ENCODE assay signal across 16 mouse cellular contexts in genomic region chr9:69568631-69569230, GRCm38 (mm10).
DNase-seq lines count a peak whose midpoint lies in the region; ATAC-seq lines count a peak whose summit lies in the region.
"Had no signal": no experiment of that assay in that cellular context is flagged by ENCODE, and none has a peak within 500 bp of the region (broad histone marks: within the 10 kb centered on the region; RNA-seq: fewer than 3 reads in every experiment).

No protein-coding gene starts in this region.

- no peaks in the 10 kb centered on the region for H3K27me3 ChIP-seq in forebrain, embryonic 11.5 days (ENCODE audit: control insufficient read depth, insufficient read depth, low read length)
- no peaks in the 10 kb centered on the region for H3K27me3 ChIP-seq in heart, embryonic 11.5 days (ENCODE audit: control insufficient read depth, insufficient read depth, low read length)
- H3K27me3 ChIP-seq: embryonic facial prominence, embryonic 12.5 days; heart, embryonic 15.5 days; limb, embryonic 15.5 days; midbrain, embryonic 15.5 days had no signal

- ATAC-seq in forebrain, embryonic 11.5 days (replicated peaks; ENCODE audit: low FRiP score), result no peak
- ATAC-seq in heart, embryonic 11.5 days (replicated peaks; ENCODE audit: insufficient number of reproducible peaks, low FRiP score, low TSS enrichment), result no peak
- ATAC-seq: forebrain, embryonic 13.5 days; midbrain, embryonic 15.5 days had no signal

- no peak overlapping the region for H3K27ac ChIP-seq in forebrain, embryonic 11.5 days (ENCODE audit: low read depth, low read length)
- H3K27ac ChIP-seq in heart, embryonic 11.5 days (ENCODE audit: low read depth, low read length), result no peak overlapping the region
- H3K27ac ChIP-seq: embryonic facial prominence, embryonic 12.5 days; forebrain, embryonic 13.5 days; heart, embryonic 15.5 days; limb, embryonic 15.5 days; midbrain, embryonic 15.5 days had no signal

- no peak overlapping the region for H3K9ac ChIP-seq in forebrain, embryonic 11.5 days (ENCODE audit: low read length)
- H3K9ac ChIP-seq in heart, embryonic 11.5 days (ENCODE audit: low read depth, low read length), result no peak overlapping the region
- H3K9ac ChIP-seq: embryonic facial prominence, embryonic 12.5 days; forebrain, embryonic 13.5 days; heart, embryonic 15.5 days; limb, embryonic 15.5 days; midbrain, embryonic 15.5 days had no signal

- H3K36me3 ChIP-seq in forebrain, embryonic 11.5 days (ENCODE audit: control insufficient read depth, insufficient read depth, low read length), result no peaks in the 10 kb centered on the region
- H3K36me3 ChIP-seq in heart, embryonic 11.5 days (ENCODE audit: control insufficient read depth, insufficient read depth, low read length), result no peaks in the 10 kb centered on the region
- H3K36me3 ChIP-seq: embryonic facial prominence, embryonic 12.5 days; heart, embryonic 15.5 days; limb, embryonic 15.5 days; midbrain, embryonic 15.5 days had no signal

- WGBS in forebrain, embryonic 11.5 days, result 76% methylated on average over 13 of the region's 13 CpGs
- 82% methylated on average over 13 of the region's 13 CpGs for WGBS in heart, embryonic 11.5 days (ENCODE audit: insufficient replicate concordance)

- H3K4me3 ChIP-seq in forebrain, embryonic 11.5 days (ENCODE audit: low read depth, low read length), result no peak overlapping the region
- H3K4me3 ChIP-seq in heart, embryonic 11.5 days (ENCODE audit: low read depth, low read length), result no peak overlapping the region
- H3K4me3 ChIP-seq: embryonic facial prominence, embryonic 12.5 days; forebrain, embryonic 13.5 days; heart, embryonic 15.5 days; limb, embryonic 15.5 days; midbrain, embryonic 15.5 days had no signal

- H3K9me3 ChIP-seq in forebrain, embryonic 11.5 days (ENCODE audit: control insufficient read depth, low read length), result no peaks in the 10 kb centered on the region
- no peaks in the 10 kb centered on the region for H3K9me3 ChIP-seq in heart, embryonic 11.5 days (replicated peaks; ENCODE audit: control insufficient read depth, low read length)
- H3K9me3 ChIP-seq: embryonic facial prominence, embryonic 12.5 days; forebrain, embryonic 13.5 days; heart, embryonic 15.5 days; limb, embryonic 15.5 days; midbrain, embryonic 15.5 days had no signal

- no peaks in the 10 kb centered on the region for H3K4me1 ChIP-seq in forebrain, embryonic 11.5 days (replicated peaks; ENCODE audit: control insufficient read depth, insufficient read depth, low read length)
- H3K4me1 ChIP-seq in heart, embryonic 11.5 days (ENCODE audit: control insufficient read depth, insufficient read depth, low read length), result no peaks in the 10 kb centered on the region
- H3K4me1 ChIP-seq: embryonic facial prominence, embryonic 12.5 days; forebrain, embryonic 13.5 days; limb, embryonic 15.5 days; midbrain, embryonic 15.5 days had no signal

- DNase-seq in heart, adult 11 months, result peak; percentile 37
- DNase-seq in heart, adult 8-10 months (ENCODE audit: low spot score), result no peak
- DNase-seq in left cerebral cortex, postnatal 25 days (ENCODE audit: low spot score in 2 of 2), result peak; percentile 9 to 53
- no peak for DNase-seq in left cerebral cortex, adult 11 months (ENCODE audit: low spot score)
- DNase-seq in embryo, embryonic 9.5 days (ENCODE audit: extremely low spot score), result peak; percentile 14
- DNase-seq in retina, postnatal 1 day, result peak; percentile 90
- no peak for DNase-seq in forebrain, embryonic 11.5 days (ENCODE audit: low spot score)
- DNase-seq: adrenal gland, postnatal 36 days; gastrocnemius, postnatal 10 days; lung, postnatal 14 days had no signal

- no peak overlapping the region for H3K4me2 ChIP-seq in forebrain, embryonic 11.5 days (ENCODE audit: low read depth, low read length, severe bottlenecking)
- no peak overlapping the region for H3K4me2 ChIP-seq in heart, embryonic 11.5 days
- H3K4me2 ChIP-seq: embryonic facial prominence, embryonic 12.5 days; forebrain, embryonic 13.5 days; heart, embryonic 15.5 days; limb, embryonic 15.5 days; midbrain, embryonic 15.5 days had no signal

- intact Hi-C loops in left cerebral cortex, postnatal 25 days (cut with DNase I), result no loop called here

Comparison
In these comparisons a context has a peak if more than half of its experiments do, and no peak if none do; other contexts are left out.
1. DNase-seq: peak in heart, adult 11 months (single experiment), left cerebral cortex, postnatal 25 days (2 of 2), embryo, embryonic 9.5 days (single experiment) and retina, postnatal 1 day (single experiment); none in heart, adult 8-10 months (single experiment), left cerebral cortex, adult 11 months (single experiment) and forebrain, embryonic 11.5 days (single experiment).